Mouse (Mus musculus) liver, embryonic 12.5 days (tissue): ENCODE results near the gene Pald1. TPM values are rescaled to one million over a fixed set of nuclear protein-coding genes. Genes with fewer than 3 reads are reported as not detected.

Source experiments
- ATAC-seq: fragments of 200-750 bp; cut with Nextera tagmentation; 2 replicates; pipeline ENCODE4 v1.8.0; 2017; ENCODE audit warnings: moderate number of reproducible peaks, mild to moderate bottlenecking, moderate library complexity
- H3K27ac ChIP-seq: fragments of 300-500 bp; sonication (generic); 2 replicates; pipeline ENCODE4 v1.5.1; 2016; ENCODE audit warnings: mild to moderate bottlenecking
- H3K27me3 ChIP-seq: fragments of 300-500 bp; sonication (generic); replicated peaks from 2 replicates; pipeline ENCODE4 v1.6.1; 2016; ENCODE audit warnings: mild to moderate bottlenecking, moderate library complexity
- H3K36me3 ChIP-seq: fragments of 300-500 bp; sonication (generic); 2 replicates; pipeline ENCODE4 v1.6.1; 2016; ENCODE audit warnings: mild to moderate bottlenecking, moderate library complexity
- H3K4me1 ChIP-seq: fragments of 300-500 bp; sonication (generic); 2 replicates; pipeline ENCODE4 v1.6.1; 2016
- H3K4me2 ChIP-seq: fragments of 300-500 bp; sonication (generic); 2 replicates; pipeline ENCODE4 v1.6.1; 2016; ENCODE audit warnings: mild to moderate bottlenecking, moderate library complexity
- H3K4me3 ChIP-seq: fragments of 300-500 bp; sonication (generic); 2 replicates; pipeline ENCODE4 v1.5.1; 2016; ENCODE audit warnings: mild to moderate bottlenecking, moderate library complexity
- H3K9ac ChIP-seq: fragments of 300-500 bp; sonication (generic); 2 replicates; pipeline ENCODE4 v1.6.1; 2016; ENCODE audit warnings: mild to moderate bottlenecking, moderate library complexity
- H3K9me3 ChIP-seq: fragments of 300-500 bp; sonication (generic); replicated peaks from 2 replicates; pipeline ENCODE4 v1.6.1; 2016; ENCODE audit warnings: mild to moderate bottlenecking, moderate library complexity
- WGBS: fragments of 180-500 bp; shearing (Covaris S2); methylation state at CpG from one replicate; pipeline ENCODE4 v1.1.7; 2016; ENCODE audit not compliant: insufficient replicate concordance; 5-methylcytosine and 5-hydroxymethylcytosine counted together
- polyA plus RNA-seq: library from polyadenylated mRNA; unstranded; fragments of >200 nt; fragmentation: Nextera tagmentation; extraction: Ambion mirVana; gene quantifications from 2 replicates; pipeline ENCODE4 v1.2.1, GENCODE M21; 2016

Pald1 gene
- polyA plus RNA-seq, 1 experiment from 2014 or later, result 12.1 TPM

GRCm38 (mm10) chr10:61342750-61343149 lies 40.6 kb downstream of the Pald1 start:
- Histone ChIP-seq H3K4me2 (no peak overlapping the region), H3K9ac (no peak overlapping the region), H3K4me3 (no peak overlapping the region), H3K9me3 (no peaks in the 10 kb centered on the region), H3K36me3 (peaks cover 12% of the 10 kb centered on the region), H3K27ac (no peak overlapping the region), H3K27me3 (0 out of 2 replicates have a peak, but pooled peaks cover 3% of the 10 kb centered on the region), H3K4me1 (peaks cover 8% of the 10 kb centered on the region; the same call in 1 of the 2 replicates)
- no peak for ATAC-seq
- 73% methylated on average over 13 of the region's 13 CpGs for WGBS

- H3K4me3 ChIP-seq, result no peak overlapping the region
- H3K9ac ChIP-seq, result no peak overlapping the region
- 0 out of 2 replicates have a peak, but pooled peaks cover 3% of the 10 kb centered on the region for H3K27me3 ChIP-seq
- peaks cover 12% of the 10 kb centered on the region for H3K36me3 ChIP-seq
- H3K27ac ChIP-seq, result no peak overlapping the region
- WGBS, result 52% methylated on average over 6 of the region's 6 CpGs
- no peaks in the 10 kb centered on the region for H3K9me3 ChIP-seq
- no peak overlapping the region for H3K4me2 ChIP-seq
- peaks cover under 1% of the 10 kb centered on the region; the same call in 1 of the 2 replicates for H3K4me1 ChIP-seq
- no peak for ATAC-seq
Measured at GRCm38 (mm10) chr10:61341557-61341956, 41.8 kb downstream of the Pald1 start.

GRCm38 (mm10) chr10:61341045-61341444 lies 42.3 kb downstream of the Pald1 start:
- H3K4me2 ChIP-seq, result no peak overlapping the region
- WGBS, result 71% methylated on average over 5 of the region's 5 CpGs
- H3K27me3 ChIP-seq, result 0 out of 2 replicates have a peak, but pooled peaks cover 3% of the 10 kb centered on the region
- no peak overlapping the region for H3K4me3 ChIP-seq
- H3K9me3 ChIP-seq, result no peaks in the 10 kb centered on the region
- peaks cover 12% of the 10 kb centered on the region for H3K36me3 ChIP-seq
- no peak for ATAC-seq
- no peak overlapping the region for H3K9ac ChIP-seq
- no peak overlapping the region for H3K27ac ChIP-seq
- H3K4me1 ChIP-seq, result no peaks in the 10 kb centered on the region

GRCm38 (mm10) chr10:61340247-61340646 lies 43.1 kb downstream of the Pald1 start:
- Histone ChIP-seq H3K27me3 (no peaks in the 10 kb centered on the region), H3K9ac (no peak overlapping the region), H3K27ac (no peak overlapping the region), H3K36me3 (peaks cover 12% of the 10 kb centered on the region), H3K4me2 (no peak overlapping the region), H3K4me3 (no peak overlapping the region), H3K9me3 (no peaks in the 10 kb centered on the region), H3K4me1 (no peaks in the 10 kb centered on the region)
- 62% methylated on average over 9 of the region's 9 CpGs for WGBS
- ATAC-seq, result no peak

- ATAC-seq, result no peak
- Histone ChIP-seq H3K9ac (no peak overlapping the region), H3K36me3 (peaks cover 9% of the 10 kb centered on the region), H3K9me3 (no peaks in the 10 kb centered on the region), H3K4me3 (no peak overlapping the region), H3K27me3 (no peaks in the 10 kb centered on the region), H3K4me2 (no peak overlapping the region), H3K4me1 (no peaks in the 10 kb centered on the region), H3K27ac (no peak overlapping the region)
- 79% methylated on average over 9 of the region's 9 CpGs for WGBS
Measured at GRCm38 (mm10) chr10:61339216-61339615, 44.1 kb downstream of the Pald1 start.

- no peak for ATAC-seq
- no peak overlapping the region for H3K4me3 ChIP-seq
- WGBS, result 77% methylated on average over 11 of the region's 11 CpGs
- H3K9me3 ChIP-seq, result no peaks in the 10 kb centered on the region
- no peak overlapping the region for H3K9ac ChIP-seq
- no peak overlapping the region for H3K27ac ChIP-seq
- no peak overlapping the region for H3K4me2 ChIP-seq
- no peaks in the 10 kb centered on the region for H3K27me3 ChIP-seq
- peaks cover 12% of the 10 kb centered on the region for H3K36me3 ChIP-seq
- H3K4me1 ChIP-seq, result no peaks in the 10 kb centered on the region
Measured at GRCm38 (mm10) chr10:61337665-61338064, 45.7 kb downstream of the Pald1 start.

GRCm38 (mm10) chr10:61336592-61336991 lies 46.7 kb downstream of the Pald1 start:
- H3K27ac ChIP-seq, result no peak overlapping the region
- no peaks in the 10 kb centered on the region for H3K27me3 ChIP-seq
- H3K9me3 ChIP-seq, result no peaks in the 10 kb centered on the region
- ATAC-seq, result no peak
- 54% methylated on average over 5 of the region's 5 CpGs for WGBS
- no peak overlapping the region for H3K4me2 ChIP-seq
- no peaks in the 10 kb centered on the region for H3K4me1 ChIP-seq
- no peak overlapping the region for H3K4me3 ChIP-seq
- H3K36me3 ChIP-seq, result peaks cover 6% of the 10 kb centered on the region; the same call in 1 of the 2 replicates
- no peak overlapping the region for H3K9ac ChIP-seq

- ATAC-seq, result no peak
- Histone ChIP-seq H3K9me3 (no peaks in the 10 kb centered on the region), H3K27ac (no peak overlapping the region), H3K9ac (no peak overlapping the region), H3K27me3 (no peaks in the 10 kb centered on the region), H3K4me2 (no peak overlapping the region), H3K36me3 (peaks cover 6% of the 10 kb centered on the region; the same call in 1 of the 2 replicates), H3K4me3 (no peak overlapping the region), H3K4me1 (no peaks in the 10 kb centered on the region)
- WGBS, result 20% methylated on average over 6 of the region's 6 CpGs
Measured at GRCm38 (mm10) chr10:61336137-61336536, 47.2 kb downstream of the Pald1 start.

GRCm38 (mm10) chr10:61334545-61334944 lies 48.8 kb downstream of the Pald1 start:
- H3K27ac ChIP-seq, result no peak overlapping the region
- H3K27me3 ChIP-seq, result no peaks in the 10 kb centered on the region
- H3K9me3 ChIP-seq, result no peaks in the 10 kb centered on the region
- H3K4me3 ChIP-seq, result no peak overlapping the region
- no peak for ATAC-seq
- H3K4me1 ChIP-seq, result no peaks in the 10 kb centered on the region
- 22% methylated on average over 7 of the region's 7 CpGs for WGBS
- no peak overlapping the region for H3K9ac ChIP-seq
- peaks cover 6% of the 10 kb centered on the region; the same call in 1 of the 2 replicates for H3K36me3 ChIP-seq
- H3K4me2 ChIP-seq, result no peak overlapping the region

- Histone ChIP-seq H3K4me2 (no peak overlapping the region), H3K27ac (no peak overlapping the region), H3K9ac (no peak overlapping the region), H3K27me3 (no peaks in the 10 kb centered on the region), H3K4me3 (no peak overlapping the region), H3K9me3 (no peaks in the 10 kb centered on the region), H3K36me3 (0 out of 2 replicates have a peak, but pooled peaks cover 6% of the 10 kb centered on the region), H3K4me1 (no peaks in the 10 kb centered on the region)
- no peak for ATAC-seq
- WGBS, result 73% methylated on average over 5 of the region's 5 CpGs
Measured at GRCm38 (mm10) chr10:61331046-61331445, 52.3 kb downstream of the Pald1 start.

- H3K4me2 ChIP-seq, result no peak overlapping the region
- H3K9ac ChIP-seq, result no peak overlapping the region
- H3K27ac ChIP-seq, result no peak overlapping the region
- H3K4me3 ChIP-seq, result no peak overlapping the region
- H3K27me3 ChIP-seq, result no peaks in the 10 kb centered on the region
- 0 out of 2 replicates have a peak, but pooled peaks cover 6% of the 10 kb centered on the region for H3K36me3 ChIP-seq
- ATAC-seq, result no peak
- no peaks in the 10 kb centered on the region for H3K9me3 ChIP-seq
- H3K4me1 ChIP-seq, result no peaks in the 10 kb centered on the region
- 62% methylated on average over 7 of the region's 7 CpGs for WGBS
Measured at GRCm38 (mm10) chr10:61328927-61329326, 54.4 kb downstream of the Pald1 start.

GRCm38 (mm10) chr10:61327545-61327944 lies 55.8 kb downstream of the Pald1 start:
- no peaks in the 10 kb centered on the region for H3K27me3 ChIP-seq
- H3K4me3 ChIP-seq, result no peak overlapping the region
- WGBS, result 76% methylated on average over 10 of the region's 10 CpGs
- no peak overlapping the region for H3K27ac ChIP-seq
- ATAC-seq, result no peak
- H3K9ac ChIP-seq, result no peak overlapping the region
- no peak overlapping the region for H3K4me2 ChIP-seq
- no peaks in the 10 kb centered on the region for H3K4me1 ChIP-seq
- H3K36me3 ChIP-seq, result peaks cover 11% of the 10 kb centered on the region
- no peaks in the 10 kb centered on the region for H3K9me3 ChIP-seq

GRCm38 (mm10) chr10:61325782-61326328 lies 57.5 kb downstream of the Pald1 start:
- WGBS, result 61% methylated on average over 9 of the region's 9 CpGs
- ATAC-seq, result no peak
- Histone ChIP-seq H3K27me3 (no peaks in the 10 kb centered on the region), H3K27ac (no peak overlapping the region), H3K4me1 (no peaks in the 10 kb centered on the region), H3K36me3 (peaks cover 23% of the 10 kb centered on the region), H3K9me3 (no peaks in the 10 kb centered on the region), H3K9ac (no peak overlapping the region), H3K4me2 (no peak overlapping the region), H3K4me3 (no peak overlapping the region)
